Mouse (Mus musculus) CH12.LX (cell line): ENCODE results near the gene Slc26a1. TPM values are rescaled to one million over a fixed set of nuclear protein-coding genes. Genes with fewer than 3 reads are reported as not detected.

Experiments
- DNase-seq: peaks from one replicate; pipeline ENCODE4 v3.0.0-alpha.2; 2013; ENCODE audit errors: extremely low read depth
- H3K27ac ChIP-seq: 2 replicates; pipeline ENCODE4 v1.5.1; 2012; ENCODE audit warnings: low read depth, mild to moderate bottlenecking, control low read depth, moderate library complexity; ENCODE audit not compliant: insufficient read depth
- H3K27me3 ChIP-seq: replicated peaks from 2 replicates; pipeline ENCODE3; 2012; ENCODE audit warnings: inconsistent platforms
- H3K36me3 ChIP-seq, 2 experiments: replicated peaks in 1 of 2; 2 replicates each; pipeline versions ENCODE3 to v1.6.1; 2012; ENCODE audit warnings: inconsistent platforms in 1 of 2, low read length in 1 of 2, mild to moderate bottlenecking in 1 of 2, mixed read lengths in 1 of 2, moderate library complexity in 1 of 2; ENCODE audit not compliant: control insufficient read depth in 1 of 2, insufficient read depth in 1 of 2
- H3K4me1 ChIP-seq, 2 experiments: 2 replicates each; pipeline ENCODE4 v1.6.1; 2012; ENCODE audit warnings: inconsistent platforms in 1 of 2, moderate library complexity in 1 of 2; ENCODE audit not compliant: insufficient read depth in 2 of 2, control insufficient read depth in 1 of 2
- H3K4me2 ChIP-seq: 2 replicates; pipeline ENCODE4 v1.6.1; 2012; ENCODE audit warnings: low read depth, mild to moderate bottlenecking, control low read depth; ENCODE audit not compliant: poor library complexity, insufficient read depth, severe bottlenecking
- H3K4me3 ChIP-seq, 3 experiments: fragments of 150-350 bp in 1 of 3; sonication (generic) in 1 of 3; replicated peaks in 1 of 3; 2 replicates each; pipeline versions ENCODE3 to v1.5.1; 2011 to 2012; ENCODE audit warnings: low read depth in 2 of 3, low read length in 2 of 3, mild to moderate bottlenecking in 2 of 3, moderate library complexity in 2 of 3, control low read depth in 1 of 3, improper control_type of control experiment in 1 of 3, inconsistent platforms in 1 of 3, mixed read lengths in 1 of 3; ENCODE audit not compliant: poor library complexity in 1 of 3
- H3K79me2 ChIP-seq: replicated peaks from 2 replicates; pipeline ENCODE4 v1.6.1; 2012; ENCODE audit warnings: mild to moderate bottlenecking, moderate library complexity; ENCODE audit not compliant: control insufficient read depth, poor library complexity, insufficient read depth, severe bottlenecking; ENCODE audit errors: extremely low read depth
- H3K9ac ChIP-seq: 2 replicates; pipeline ENCODE4 v1.6.1; 2012; ENCODE audit warnings: low read depth, mild to moderate bottlenecking, control low read depth, moderate library complexity; ENCODE audit not compliant: insufficient read depth
- H3K9me3 ChIP-seq: replicated peaks from 2 replicates; pipeline ENCODE3; 2012; ENCODE audit warnings: low read length, inconsistent platforms, mixed read lengths
- CHD1 ChIP-seq: IDR thresholded peaks from 2 replicates; pipeline ENCODE4 v1.6.1; 2012; ENCODE audit warnings: low read depth, low read length, improper control_type of control experiment, inconsistent platforms
- CHD2 ChIP-seq: IDR thresholded peaks from 2 replicates; pipeline ENCODE4 v1.6.1; 2011; ENCODE audit warnings: low read length, improper control_type of control experiment
- CTCF ChIP-seq, 2 experiments: IDR thresholded peaks in 1 of 2; conservative IDR thresholded peaks in 1 of 2; 2 replicates each; pipeline ENCODE4 v1.5.1; 2011 to 2012; ENCODE audit warnings: low read depth in 2 of 2, low read length in 2 of 2, improper control_type of control experiment in 1 of 2, inconsistent platforms in 1 of 2, mild to moderate bottlenecking in 1 of 2, moderate library complexity in 1 of 2
- E2F4 ChIP-seq: IDR thresholded peaks from 2 replicates; pipeline ENCODE4 v1.6.1; 2011; ENCODE audit warnings: low read depth, low read length, improper control_type of control experiment; ENCODE audit not compliant: insufficient replicate concordance
- EP300 ChIP-seq: IDR thresholded peaks from 2 replicates; pipeline ENCODE4 v1.6.1; 2011; ENCODE audit warnings: low read length, improper control_type of control experiment
- JUND ChIP-seq: conservative IDR thresholded peaks from 2 replicates; pipeline ENCODE4 v1.6.1; 2011; ENCODE audit warnings: low read depth, low read length, improper control_type of control experiment
- KAT2A ChIP-seq: IDR thresholded peaks from 2 replicates; pipeline ENCODE4 v1.6.1; 2012; ENCODE audit warnings: low read length, improper control_type of control experiment, inconsistent platforms; ENCODE audit not compliant: insufficient replicate concordance
- MAFK ChIP-seq: IDR thresholded peaks from 2 replicates; pipeline ENCODE4 v1.6.1; 2011; ENCODE audit warnings: low read length, improper control_type of control experiment; ENCODE audit not compliant: insufficient replicate concordance
- MAZ ChIP-seq: IDR thresholded peaks from 2 replicates; pipeline ENCODE4 v1.6.1; 2012; ENCODE audit warnings: low read depth, mild to moderate bottlenecking, inconsistent platforms, low read length, improper control_type of control experiment, moderate library complexity
- MXI1 ChIP-seq: IDR thresholded peaks from 2 replicates; pipeline ENCODE4 v1.6.1; 2011; ENCODE audit warnings: mild to moderate bottlenecking, low read depth, low read length, improper control_type of control experiment
- MYC ChIP-seq: IDR thresholded peaks from 2 replicates; pipeline ENCODE4 v1.6.1; 2011; ENCODE audit warnings: low read depth, mild to moderate bottlenecking, improper control_type of control experiment, low read length
- NELFE ChIP-seq: IDR thresholded peaks from 2 replicates; pipeline ENCODE4 v1.6.1; 2011; ENCODE audit warnings: low read depth, low read length, improper control_type of control experiment
- PAX5 ChIP-seq: IDR thresholded peaks from 2 replicates; pipeline ENCODE4 v1.6.1; 2012; ENCODE audit warnings: low read length, inconsistent platforms, mixed read lengths
- POLR2AphosphoS2 ChIP-seq: IDR thresholded peaks from 2 replicates; pipeline ENCODE4 v1.6.1; 2011; ENCODE audit warnings: low read depth, low read length, improper control_type of control experiment
- RAD21 ChIP-seq: IDR thresholded peaks from 2 replicates; pipeline ENCODE4 v1.6.1; 2011; ENCODE audit warnings: low read depth, mild to moderate bottlenecking, low read length, improper control_type of control experiment, moderate library complexity
- RCOR1 ChIP-seq: conservative IDR thresholded peaks from 2 replicates; pipeline ENCODE4 v1.6.1; 2012; ENCODE audit warnings: low read depth, mild to moderate bottlenecking, inconsistent platforms, low read length, improper control_type of control experiment
- SMC3 ChIP-seq: IDR thresholded peaks from 2 replicates; pipeline ENCODE4 v1.6.1; 2011; ENCODE audit warnings: low read depth, low read length, improper control_type of control experiment
- TBP ChIP-seq: conservative IDR thresholded peaks from 2 replicates; pipeline ENCODE4 v1.6.1; 2011; ENCODE audit warnings: low read depth, low read length, improper control_type of control experiment
- TCF12 ChIP-seq: IDR thresholded peaks from 2 replicates; pipeline ENCODE4 v1.6.1; 2014; ENCODE audit warnings: low read depth, mild to moderate bottlenecking, inconsistent platforms, low read length, improper control_type of control experiment
- UBTF ChIP-seq: IDR thresholded peaks from 2 replicates; pipeline ENCODE4 v1.6.1; 2012; ENCODE audit warnings: low read depth, mild to moderate bottlenecking, inconsistent platforms, low read length, improper control_type of control experiment, moderate library complexity
- USF1 ChIP-seq: IDR thresholded peaks from 2 replicates; pipeline ENCODE4 v1.6.1; 2014; ENCODE audit warnings: low read depth, mild to moderate bottlenecking, inconsistent platforms, low read length, improper control_type of control experiment
- ZC3H11A ChIP-seq: IDR thresholded peaks from 2 replicates; pipeline ENCODE4 v1.6.1; 2012; ENCODE audit warnings: low read depth, mild to moderate bottlenecking, inconsistent platforms, low read length, improper control_type of control experiment
- ZKSCAN1 ChIP-seq: IDR thresholded peaks from 2 replicates; pipeline ENCODE4 v1.6.1; 2012; ENCODE audit warnings: low read depth, inconsistent platforms, low read length, improper control_type of control experiment, borderline replicate concordance
- ZNF384 ChIP-seq: IDR thresholded peaks from 2 replicates; pipeline ENCODE4 v1.6.1; 2012; ENCODE audit warnings: low read depth, low read length, improper control_type of control experiment, inconsistent platforms
- dilution Hi-C: fragments of 300-500 bp; cut with MboI; formaldehyde crosslinking; loops from 2 replicates; pipeline ENCODE4 v1.14.3; 2020; ENCODE audit warnings: low sequenced_read_pairs; ENCODE audit not compliant: extremely low pct_unique_long_range_greater_than_20kb, extremely low pct_ligation_motif_present
- in situ Hi-C: fragments of 300-500 bp; cut with MboI; formaldehyde crosslinking; loops from 3 replicates; pipeline ENCODE4 v1.14.3; 2019; ENCODE audit warnings: low sequenced_read_pairs, low pct_ligation_motif_present, low pct_unique_long_range_greater_than_20kb, mixed read lengths
- polyA plus RNA-seq: library from polyadenylated mRNA; unstranded; fragments of >175 nt; gene quantifications from 2 replicates; pipeline ENCODE4 v1.2.1, GENCODE M21; 2012; ENCODE audit warnings: low read depth; ENCODE audit not compliant: insufficient read length
- total RNA-seq, 2 experiments: library from RNA; depleted of rRNA; stranded (reverse); fragments of 300-350 nt in 1 of 2; fragments of >200 nt in 1 of 2; gene quantifications; 2 replicates each; pipeline ENCODE4 v1.2.3; 2012 to 2014

Slc26a1 gene
- total and polyA plus RNA-seq, 3 experiments, result 0.07 to 0.08 TPM; not detected in 1

DNA sequence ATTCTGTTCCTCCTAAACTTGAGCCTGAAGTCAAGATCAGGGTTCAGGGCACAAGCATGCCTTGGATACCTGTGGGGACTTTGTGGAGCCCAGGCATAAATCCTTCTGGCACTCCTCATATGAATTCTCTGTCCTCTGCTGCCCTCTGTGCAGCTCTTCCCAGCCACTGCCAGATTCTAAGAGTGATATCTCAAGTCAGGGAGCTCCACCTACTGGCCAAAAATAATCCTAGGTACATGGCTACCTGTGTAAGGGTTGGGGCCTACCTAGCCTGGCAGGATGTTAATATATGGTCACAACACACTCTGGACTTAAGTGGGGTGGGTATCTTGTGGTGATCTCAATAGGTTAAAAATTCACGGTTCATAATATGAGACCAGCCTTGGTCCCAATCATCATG is 23.5 kb downstream of the Slc26a1 start:
- dilution Hi-C loops, result no loop called here
- no peaks in the 10 kb centered on the region for H3K4me1 ChIP-seq
- TF ChIP-seq MYC, result no peak
- no peak for TF ChIP-seq JUND
- TF ChIP-seq SMC3, result peak; percentile 68
- peak; percentile 11 to 93; a peak in 2 of 4 replicates for TF ChIP-seq CTCF (conservative IDR thresholded peaks at IDR 0.05 in 1 of 2, IDR thresholded peaks at IDR 0.05 in 1 of 2; ENCODE audit: low read depth in 2 of 2, low read length in 2 of 2)
- TF ChIP-seq NELFE, result no peak
- TF ChIP-seq RAD21, result peak; percentile 76
- TF ChIP-seq ZNF384, result no peak
- no peak for TF ChIP-seq KAT2A
- no peak for TF ChIP-seq EP300
- TF ChIP-seq, all 38 proteins: peak for 3
- Histone ChIP-seq H3K9me3 (no peaks in the 10 kb centered on the region), H3K4me3 (no peak overlapping the region), H3K36me3 (peaks cover 73 to 98% of the 10 kb centered on the region in 2 experiments), H3K9ac (no peak overlapping the region), H3K27me3 (no peaks in the 10 kb centered on the region), H3K79me2 (no peaks in the 10 kb centered on the region), H3K27ac (no peak overlapping the region), H3K4me2 (no peak overlapping the region)
- in situ Hi-C loops, result loop anchor here (25.0 kb wide), 1 partner anchor 215 kb away; the partner anchor contains the start of genes Atp5k and Mfsd7a
- peak; percentile 57 for DNase-seq

DNA sequence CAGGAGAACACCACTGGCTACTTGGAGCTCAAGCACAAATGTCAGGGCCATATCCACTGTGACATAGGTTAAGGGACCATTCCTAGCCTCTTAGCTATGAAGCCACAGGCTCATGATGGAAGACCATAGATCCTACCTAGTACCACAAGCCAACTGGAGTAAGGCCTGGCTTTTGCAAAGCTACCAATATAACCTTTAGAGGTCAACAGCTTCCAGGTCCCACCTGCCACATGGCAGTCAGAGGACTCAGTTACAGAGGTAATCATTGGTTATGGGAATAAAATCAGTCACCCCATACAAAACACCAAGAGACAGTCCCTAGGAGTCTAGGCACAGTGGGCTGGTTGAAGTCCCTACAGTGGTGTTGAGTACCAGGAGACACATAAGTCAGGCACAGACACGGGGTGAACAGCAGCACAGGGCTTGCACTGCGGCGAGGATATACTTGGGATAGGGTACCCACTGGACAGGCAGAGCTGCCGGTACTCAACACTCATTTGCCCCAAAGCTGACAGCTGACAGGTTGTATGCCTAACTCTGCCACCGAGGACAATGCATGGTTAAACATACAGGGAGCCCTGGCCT is 24.1 kb downstream of the Slc26a1 start:
- Histone ChIP-seq H3K4me1 (no peaks in the 10 kb centered on the region), H3K36me3 (peaks cover 73 to 100% of the 10 kb centered on the region in 2 experiments), H3K27ac (no peak overlapping the region), H3K4me3 (no peak overlapping the region), H3K27me3 (no peaks in the 10 kb centered on the region), H3K4me2 (no peak overlapping the region), H3K79me2 (no peaks in the 10 kb centered on the region), H3K9ac (no peak overlapping the region), H3K9me3 (no peaks in the 10 kb centered on the region)
- dilution Hi-C loops, result no loop called here
- in situ Hi-C loops, result loop anchor here (25.0 kb wide), 1 partner anchor 214 kb away; the partner anchor contains the start of genes Atp5k and Mfsd7a
- no peak for TF ChIP-seq TCF12
- no peak for TF ChIP-seq CTCF (conservative IDR thresholded peaks at IDR 0.05 in 1 of 2, IDR thresholded peaks at IDR 0.05 in 1 of 2; ENCODE audit: low read depth in 2 of 2, low read length in 2 of 2)
- TF ChIP-seq POLR2AphosphoS2, result no peak
- no peak for TF ChIP-seq MAFK
- no peak for TF ChIP-seq CHD1
- no peak for TF ChIP-seq USF1
- no peak for TF ChIP-seq TBP
- TF ChIP-seq ZKSCAN1, result no peak
- no peak for TF ChIP-seq KAT2A
- no peak for TF ChIP-seq MXI1
- TF ChIP-seq PAX5, result no peak
- no peak for TF ChIP-seq ZC3H11A
- no peak for TF ChIP-seq CHD2
- TF ChIP-seq MAZ, result no peak
- no peak for TF ChIP-seq RCOR1
- no peak for TF ChIP-seq MYC
- TF ChIP-seq UBTF, result no peak
- TF ChIP-seq E2F4, result no peak
- no peak for DNase-seq
